Mouse (Mus musculus) megakaryocyte, embryonic 14.5 days (primary cell): ENCODE measurements around the gene Gna13.

Experiments used
- FLI1 ChIP-seq: IDR thresholded peaks from 2 replicates; pipeline ENCODE4 v1.6.1; 2012; ENCODE audit warnings: low read length, inconsistent platforms, mixed read lengths
- GATA1 ChIP-seq: IDR thresholded peaks from 3 replicates; pipeline ENCODE4 v1.6.1; 2012; ENCODE audit warnings: mixed read lengths, low read length, inconsistent platforms, borderline replicate concordance

GRCm38 (mm10) chr11:109365818-109366217 is 3.2 kb downstream of the Gna13 start:
- TF ChIP-seq GATA1 (no peak), FLI1 (no peak)
